Mouse (Mus musculus): ENCODE data around the gene Rcsd1. TPM values are rescaled to one million over a fixed set of nuclear protein-coding genes. Genes with fewer than 3 reads are reported as not detected.
A peak's percentile ranks its signal among the peaks of the same experiment; 100 is the strongest.

The Rcsd1 gene
- total and polyA plus RNA-seq, 3 experiments, result 22.7 to 81.1 (median 35.7) TPM

GRCm38 (mm10) chr1:165658602-165659001, 51.0 kb downstream of the Rcsd1 start (continued):
- TF ChIP-seq CTCF (conservative IDR thresholded peaks at IDR 0.05 in 1 of 2, IDR thresholded peaks at IDR 0.05 in 1 of 2; ENCODE audit: low read depth in 2 of 2, low read length in 2 of 2) (peak; percentile 56 to 82), MEF2A (IDR thresholded peaks at IDR 0.05; ENCODE audit: borderline replicate concordance, low read depth, low read length) (no peak), BHLHE40 (IDR thresholded peaks at IDR 0.05; ENCODE audit: low read depth, low read length) (no peak), POLR2A (IDR thresholded peaks at IDR 0.05; ENCODE audit: low read depth, low read length) (no peak), MYC (IDR thresholded peaks at IDR 0.05; ENCODE audit: low read depth, low read length) (no peak), EP300 (IDR thresholded peaks at IDR 0.05; ENCODE audit: low read length) (no peak)

- H3K9ac ChIP-seq (ENCODE audit: insufficient read depth, low read depth), result no peak overlapping the region
- TF ChIP-seq CHD2 (IDR thresholded peaks at IDR 0.05; ENCODE audit: low read length) (no peak), TCF12 (IDR thresholded peaks at IDR 0.05; ENCODE audit: low read depth, low read length) (no peak), JUN (IDR thresholded peaks at IDR 0.05; ENCODE audit: insufficient read depth, low read depth, low read length) (no peak), POLR2A (IDR thresholded peaks at IDR 0.05; ENCODE audit: low read depth, low read length) (no peak), MEF2A (IDR thresholded peaks at IDR 0.05; ENCODE audit: borderline replicate concordance, low read depth, low read length) (no peak), MAZ (IDR thresholded peaks at IDR 0.05; ENCODE audit: low read depth, low read length) (no peak), USF1 (IDR thresholded peaks at IDR 0.05; ENCODE audit: low read depth, low read length) (no peak), GABPA (IDR thresholded peaks at IDR 0.05; ENCODE audit: insufficient replicate concordance, low read depth, low read length) (no peak), SMC3 (IDR thresholded peaks at IDR 0.05; ENCODE audit: low read depth, low read length) (no peak), RAD21 (IDR thresholded peaks at IDR 0.05; ENCODE audit: low read depth, low read length) (no peak), NRF1 (IDR thresholded peaks at IDR 0.05; ENCODE audit: low read depth, low read length) (no peak), MAX (IDR thresholded peaks at IDR 0.05; ENCODE audit: low read length) (no peak), ZNF384 (IDR thresholded peaks at IDR 0.05; ENCODE audit: low read depth, low read length) (no peak), MAFK (IDR thresholded peaks at IDR 0.05; ENCODE audit: insufficient replicate concordance, low read length) (no peak), ZKSCAN1 (IDR thresholded peaks at IDR 0.05; ENCODE audit: borderline replicate concordance, low read depth, low read length) (no peak), ELF1 (IDR thresholded peaks at IDR 0.05; ENCODE audit: low read depth, low read length) (no peak)
- dilution Hi-C loops (cut with MboI; ENCODE audit: extremely low pct_ligation_motif_present, extremely low pct_unique_long_range_greater_than_20kb, low sequenced_read_pairs), result no loop called here
- H3K36me3 ChIP-seq (replicated peaks in 1 of 2; ENCODE audit: control insufficient read depth in 1 of 2, insufficient read depth in 1 of 2, low read length in 1 of 2), result peaks cover 42 to 90% of the 10 kb centered on the region in 2 experiments
- no peak overlapping the region for H3K4me2 ChIP-seq (ENCODE audit: insufficient read depth, low read depth, poor library complexity, severe bottlenecking)
- H3K79me2 ChIP-seq (replicated peaks; ENCODE audit: control insufficient read depth, extremely low read depth, insufficient read depth, poor library complexity, severe bottlenecking), result no peaks in the 10 kb centered on the region
- H3K9me3 ChIP-seq (replicated peaks; ENCODE audit: low read length), result peaks cover 6% of the 10 kb centered on the region
- H3K27ac ChIP-seq (ENCODE audit: insufficient read depth, low read depth), result no peak overlapping the region
- no peak overlapping the region for H3K4me3 ChIP-seq (replicated peaks in 1 of 3; ENCODE audit: low read depth in 2 of 3, low read length in 2 of 3, poor library complexity in 1 of 3)
- no peak for DNase-seq (ENCODE audit: extremely low read depth)
- H3K27me3 ChIP-seq (replicated peaks), result no peaks in the 10 kb centered on the region
- in situ Hi-C loops (cut with MboI; ENCODE audit: low pct_ligation_motif_present, low pct_unique_long_range_greater_than_20kb, low sequenced_read_pairs), result loop anchor here (25.0 kb wide), 1 partner anchor 507 kb away; no protein-coding TSS in a partner anchor
- peaks cover 0 to 18% of the 10 kb centered on the region in 2 experiments; a peak in 2 of 4 replicates for H3K4me1 ChIP-seq (ENCODE audit: control insufficient read depth in 1 of 2, insufficient read depth in 2 of 2)
Observed at GRCm38 (mm10) chr1:165655482-165655881, 54.1 kb downstream of the Rcsd1 start.
